Mouse (Mus musculus) stomach, embryonic 16.5 days (tissue): ENCODE results near the gene Ywhab. TPM values are rescaled to one million over a fixed set of nuclear protein-coding genes. Genes with fewer than 3 reads are reported as not detected.

Source experiments
- ATAC-seq: fragments of 200-750 bp; cut with Nextera tagmentation; 2 replicates; pipeline ENCODE4 v1.8.0; 2017; ENCODE audit warnings: moderate number of reproducible peaks, moderate TSS enrichment; ENCODE audit not compliant: insufficient read depth, low FRiP score
- H3K27ac ChIP-seq: fragments of 300-500 bp; sonication (generic); 2 replicates; pipeline ENCODE4 v1.5.1; 2014; ENCODE audit warnings: low read length
- H3K27me3 ChIP-seq: fragments of 300-500 bp; sonication (generic); 2 replicates; pipeline ENCODE4 v1.6.1; 2014; ENCODE audit warnings: low read length, control low read depth, mixed read lengths; ENCODE audit not compliant: control insufficient read depth, insufficient read depth
- H3K36me3 ChIP-seq: fragments of 300-500 bp; sonication (generic); 2 replicates; pipeline ENCODE4 v1.6.1; 2014; ENCODE audit warnings: low read length; ENCODE audit not compliant: control insufficient read depth, insufficient read depth
- H3K4me1 ChIP-seq: fragments of 300-500 bp; sonication (generic); 2 replicates; pipeline ENCODE4 v1.6.1; 2014; ENCODE audit warnings: low read length, control low read depth, mixed read lengths; ENCODE audit not compliant: control insufficient read depth, insufficient read depth
- H3K4me2 ChIP-seq: fragments of 300-500 bp; sonication (generic); 2 replicates; pipeline ENCODE4 v1.6.1; 2014; ENCODE audit warnings: low read depth, low read length, mixed read lengths
- H3K4me3 ChIP-seq: fragments of 300-500 bp; sonication (generic); replicated peaks from 2 replicates; pipeline ENCODE4 v1.5.1; 2014; ENCODE audit warnings: mild to moderate bottlenecking, low read length
- H3K9ac ChIP-seq: fragments of 300-500 bp; sonication (generic); 2 replicates; pipeline ENCODE4 v1.6.1; 2014; ENCODE audit warnings: low read length
- H3K9me3 ChIP-seq: fragments of 300-500 bp; sonication (generic); replicated peaks from 2 replicates; pipeline ENCODE4 v1.6.1; 2016; ENCODE audit warnings: low read length, control low read depth; ENCODE audit not compliant: control insufficient read depth
- WGBS: fragments of 180-500 bp; shearing (Covaris S2); extraction: QIAGEN DNeasy Blood & Tissue Kit; methylation state at CpG from one replicate; pipeline ENCODE4 v1.1.7; 2014; 5-methylcytosine and 5-hydroxymethylcytosine counted together
- polyA plus RNA-seq: library from polyadenylated mRNA; unstranded; fragments of >200 nt; fragmentation: Nextera tagmentation; extraction: Ambion mirVana; gene quantifications from 2 replicates; pipeline ENCODE4 v1.2.1, GENCODE M21; 2015

Gene Ywhab
- polyA plus RNA-seq, 1 experiment from 2014 or later: 274 TPM

DNA sequence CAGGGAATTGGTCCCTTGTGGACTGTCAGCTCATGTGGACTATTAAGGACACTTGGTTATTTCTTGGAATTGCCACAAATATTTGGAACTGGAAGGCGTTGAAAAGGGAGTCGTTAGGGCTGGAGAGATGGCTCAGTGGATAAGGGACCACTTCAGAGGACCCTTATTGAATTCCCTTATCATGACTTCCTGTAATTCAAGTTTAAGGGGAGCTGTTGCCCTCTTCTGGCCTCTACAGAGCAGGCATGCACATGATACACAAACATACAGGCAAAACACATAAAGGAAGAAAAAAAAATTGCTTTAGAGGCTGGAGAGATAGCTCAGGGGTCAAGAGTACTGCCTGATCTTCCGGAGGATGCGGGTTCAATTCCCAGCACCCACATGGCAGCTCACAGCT, 25.2 kb downstream of the Ywhab start:
- H3K36me3 ChIP-seq: peaks cover 21% of the 10 kb centered on the region; the same call in 1 of the 2 replicates
- WGBS: 76% methylated on average over 4 of the region's 4 CpGs

DNA sequence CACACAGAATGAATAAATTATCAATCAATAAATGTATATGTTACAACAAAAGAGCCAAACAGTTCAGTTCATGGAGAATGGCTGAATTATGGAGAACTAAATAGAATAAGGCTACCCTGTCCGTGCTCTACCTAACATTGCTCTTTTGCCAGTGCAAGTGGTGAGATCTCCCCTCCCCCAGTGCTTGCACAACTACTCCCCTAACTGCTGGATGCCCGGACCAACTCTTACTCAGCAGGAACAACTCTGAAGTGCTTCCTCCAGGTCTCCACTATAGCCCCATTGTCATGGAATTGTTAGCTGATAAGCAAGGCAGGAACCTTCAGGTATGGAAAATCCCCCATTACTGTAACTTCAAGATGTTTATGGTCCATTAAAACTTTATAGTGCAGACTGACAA, 27.3 kb downstream of the Ywhab start:
- H3K9me3 ChIP-seq: no peaks in the 10 kb centered on the region
- no peak for ATAC-seq
- H3K9ac ChIP-seq: no peak overlapping the region
- H3K27me3 ChIP-seq: no peaks in the 10 kb centered on the region
- 54% methylated on average over 2 of the region's 2 CpGs for WGBS
- no peak overlapping the region for H3K27ac ChIP-seq
- H3K4me2 ChIP-seq: no peak overlapping the region
- H3K36me3 ChIP-seq: peaks cover 16% of the 10 kb centered on the region; the same call in 1 of the 2 replicates
- H3K4me1 ChIP-seq: no peaks in the 10 kb centered on the region
- H3K4me3 ChIP-seq: no peak overlapping the region

More for the DNA sequence above, 25.2 kb downstream of the Ywhab start:
- H3K4me3 ChIP-seq: no peak overlapping the region
- no peaks in the 10 kb centered on the region for H3K4me1 ChIP-seq
- H3K9me3 ChIP-seq: no peaks in the 10 kb centered on the region
- H3K27me3 ChIP-seq: no peaks in the 10 kb centered on the region
- H3K4me2 ChIP-seq: no peak overlapping the region
- no peak overlapping the region for H3K27ac ChIP-seq
- H3K9ac ChIP-seq: no peak overlapping the region
- no peak for ATAC-seq

DNA sequence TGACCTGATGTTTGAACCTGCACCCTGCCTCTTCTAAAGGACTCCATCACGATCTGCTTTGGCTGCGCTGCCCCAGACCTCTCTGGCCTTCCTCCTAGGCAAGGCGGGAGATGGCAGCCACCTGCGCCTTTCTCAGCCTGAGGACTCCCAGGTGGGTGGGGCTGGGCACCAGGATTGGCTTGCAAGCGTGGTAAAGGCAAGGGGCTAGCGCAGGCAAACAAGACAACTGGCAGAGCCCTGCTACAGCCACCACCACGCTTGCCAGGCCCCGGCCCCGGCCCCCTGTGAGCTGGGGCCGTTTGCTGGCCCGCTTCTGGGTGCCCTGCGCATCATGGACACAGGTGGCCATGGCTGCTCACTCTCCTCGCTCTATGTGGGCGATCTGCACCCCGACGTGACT, 30.4 kb downstream of the Ywhab start, which contains the start of gene Pabpc1l:
Gene Pabpc1l, plus strand, starts transcription at position 301 of the 400 bp plus-strand sequence.
- Histone ChIP-seq H3K4me2 (no peak within 1 kb of the TSS), H3K4me1 (no peaks in the 10 kb centered on the region), H3K9me3 (no peaks in the 10 kb centered on the region), H3K27me3 (no peaks in the 10 kb centered on the region), H3K36me3 (no peaks in the 10 kb centered on the region), H3K4me3 (no peak within 1 kb of the TSS), H3K27ac (no peak within 1 kb of the TSS), H3K9ac (no peak within 1 kb of the TSS)
- 80% methylated on average over 16 of the region's 16 CpGs for WGBS
- no peak for ATAC-seq

DNA sequence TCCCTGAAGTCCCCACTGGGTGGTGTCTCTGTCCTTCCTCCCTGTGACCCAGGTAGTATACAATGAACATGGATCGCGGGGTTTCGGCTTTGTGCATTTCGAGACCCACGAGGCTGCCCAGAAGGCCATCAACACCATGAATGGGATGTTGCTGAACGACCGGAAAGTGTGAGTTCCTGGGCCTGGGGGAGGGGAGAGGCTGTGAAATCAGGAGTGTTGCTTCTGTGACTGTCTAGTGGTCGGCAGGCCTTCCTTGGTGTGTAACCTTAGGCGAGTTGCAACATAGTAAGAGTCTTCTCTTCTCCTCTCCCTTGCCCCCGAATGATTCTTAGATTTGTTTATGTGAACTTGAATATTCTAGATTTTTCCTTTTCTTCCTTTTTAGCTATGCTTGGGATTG, 36.4 kb downstream of the Ywhab start:
- H3K27ac ChIP-seq: no peak overlapping the region
- ATAC-seq: no peak
- H3K9me3 ChIP-seq: no peaks in the 10 kb centered on the region
- no peak overlapping the region for H3K4me2 ChIP-seq
- H3K36me3 ChIP-seq: no peaks in the 10 kb centered on the region
- H3K27me3 ChIP-seq: no peaks in the 10 kb centered on the region
- no peaks in the 10 kb centered on the region for H3K4me1 ChIP-seq
- no peak overlapping the region for H3K4me3 ChIP-seq
- WGBS: 72% methylated on average over 10 of the region's 10 CpGs
- no peak overlapping the region for H3K9ac ChIP-seq

DNA sequence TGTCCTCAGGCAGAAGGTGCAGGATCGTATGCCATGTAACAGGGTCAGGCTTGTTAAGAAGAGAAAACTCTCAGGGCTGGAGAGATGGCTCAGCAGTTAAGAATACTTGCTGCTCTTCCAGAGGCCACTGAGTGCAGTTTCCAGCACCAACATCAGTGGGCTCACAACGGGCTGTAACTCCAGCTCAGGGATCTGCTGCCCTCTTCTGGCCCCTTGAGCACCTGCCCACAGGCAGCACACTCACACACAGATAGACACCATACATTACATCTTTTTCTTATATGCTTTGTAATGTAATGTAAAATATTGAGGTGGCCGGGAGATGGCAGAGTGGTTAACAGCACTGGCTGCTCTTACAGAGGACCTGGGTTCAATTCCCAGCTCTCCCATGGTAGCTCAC, 38.2 kb downstream of the Ywhab start:
- no peaks in the 10 kb centered on the region for H3K36me3 ChIP-seq
- no peak for ATAC-seq
- 89% methylated on average over 3 of the region's 3 CpGs for WGBS
- no peaks in the 10 kb centered on the region for H3K27me3 ChIP-seq
- no peak overlapping the region for H3K27ac ChIP-seq
- H3K4me3 ChIP-seq: no peak overlapping the region
- H3K4me2 ChIP-seq: no peak overlapping the region
- H3K9me3 ChIP-seq: no peaks in the 10 kb centered on the region
- H3K4me1 ChIP-seq: no peaks in the 10 kb centered on the region
- H3K9ac ChIP-seq: no peak overlapping the region

DNA sequence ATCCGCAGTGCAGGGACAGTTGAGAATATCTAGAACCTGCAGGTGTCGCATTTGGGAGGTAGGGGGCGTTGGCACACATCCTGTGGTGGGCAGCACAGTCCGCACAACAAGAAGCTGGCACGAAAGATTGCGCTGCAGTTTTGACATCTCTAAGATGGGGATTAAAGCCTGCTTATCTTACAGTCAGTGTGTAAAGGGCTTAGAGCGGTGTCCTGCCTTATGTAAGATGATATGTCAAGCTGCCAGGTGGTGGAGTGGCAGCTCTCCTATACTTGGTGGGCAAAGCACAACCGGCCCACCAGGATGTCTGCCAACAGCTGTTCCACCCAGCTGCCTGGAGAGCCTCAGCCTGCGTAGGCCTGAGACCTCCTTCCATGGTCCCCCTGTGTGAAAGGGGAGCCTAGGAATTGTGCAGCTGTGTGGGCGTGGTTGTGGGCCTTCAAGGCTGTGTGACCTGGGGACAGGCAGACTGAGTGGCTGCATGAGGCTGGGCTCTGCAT, 41.8 kb downstream of the Ywhab start:
- Histone ChIP-seq H3K4me1 (no peaks in the 10 kb centered on the region), H3K4me2 (no peak overlapping the region), H3K27me3 (no peaks in the 10 kb centered on the region), H3K27ac (no peak overlapping the region), H3K4me3 (no peak overlapping the region), H3K9me3 (no peaks in the 10 kb centered on the region), H3K9ac (no peak overlapping the region), H3K36me3 (no peaks in the 10 kb centered on the region)
- no peak for ATAC-seq
- 44% methylated on average over 10 of the region's 10 CpGs for WGBS

DNA sequence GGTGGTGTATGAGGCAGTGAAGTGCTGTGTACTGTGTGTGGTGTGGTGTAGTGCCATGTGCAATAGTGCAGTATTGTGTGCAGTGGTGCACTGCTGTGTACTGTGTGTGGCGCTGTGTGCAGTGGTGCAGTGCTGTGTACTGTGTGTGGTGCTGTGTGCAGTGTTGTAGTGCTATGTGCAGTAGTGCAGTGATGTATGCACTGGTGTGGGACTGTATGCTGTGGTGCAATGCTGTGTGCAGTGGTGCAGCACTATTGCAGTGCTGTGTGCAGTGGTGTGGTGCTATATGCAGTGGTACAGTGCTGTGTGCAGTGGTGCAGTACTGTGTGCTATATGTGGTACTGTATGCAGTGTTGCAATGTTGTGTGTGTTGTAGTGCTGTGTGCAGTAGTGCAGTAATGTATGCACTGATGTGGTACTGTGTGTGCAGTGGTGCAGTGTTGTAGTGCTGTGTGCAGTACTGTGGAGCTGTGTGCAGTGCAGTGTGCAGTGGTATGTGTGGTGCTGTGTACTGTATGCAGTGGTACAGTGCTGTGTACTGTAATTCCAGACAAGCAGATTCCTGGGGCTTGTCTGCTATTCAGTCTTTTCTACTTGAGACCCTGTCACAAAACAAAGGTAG, 43.8 kb downstream of the Ywhab start:
- no peaks in the 10 kb centered on the region for H3K4me1 ChIP-seq
- ATAC-seq: no peak
- H3K4me2 ChIP-seq: no peak overlapping the region
- WGBS: 83% methylated on average over 1 of the region's 1 CpGs
- H3K4me3 ChIP-seq: no peak overlapping the region
- H3K9ac ChIP-seq: no peak overlapping the region
- H3K9me3 ChIP-seq: no peaks in the 10 kb centered on the region
- H3K36me3 ChIP-seq: no peaks in the 10 kb centered on the region
- H3K27me3 ChIP-seq: no peaks in the 10 kb centered on the region
- H3K27ac ChIP-seq: no peak overlapping the region

DNA sequence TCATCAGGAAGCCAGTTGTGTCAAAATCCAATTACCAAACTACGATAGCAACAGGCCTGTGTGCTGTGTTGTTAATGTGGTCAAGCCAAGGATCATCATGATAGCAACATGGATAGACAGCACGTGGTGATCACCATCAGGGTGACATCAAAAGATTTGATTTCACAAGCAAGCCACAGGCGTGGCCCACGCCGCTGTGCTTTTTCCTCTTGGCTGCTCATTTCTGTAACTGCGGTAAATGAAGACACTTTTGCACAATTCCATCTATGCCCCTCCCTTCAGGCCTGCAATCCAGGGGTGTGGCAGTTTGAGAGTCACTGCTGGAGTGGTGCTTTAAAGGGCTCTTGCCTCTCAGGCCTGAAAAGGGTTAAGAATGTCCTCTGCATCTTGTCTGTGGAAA, 46.2 kb downstream of the Ywhab start:
- Histone ChIP-seq H3K27ac (no peak overlapping the region), H3K4me3 (no peak overlapping the region), H3K4me2 (no peak overlapping the region), H3K36me3 (no peaks in the 10 kb centered on the region), H3K9ac (no peak overlapping the region), H3K4me1 (no peaks in the 10 kb centered on the region), H3K27me3 (no peaks in the 10 kb centered on the region), H3K9me3 (no peaks in the 10 kb centered on the region)
- 77% methylated on average over 6 of the region's 6 CpGs for WGBS
- no peak for ATAC-seq

DNA sequence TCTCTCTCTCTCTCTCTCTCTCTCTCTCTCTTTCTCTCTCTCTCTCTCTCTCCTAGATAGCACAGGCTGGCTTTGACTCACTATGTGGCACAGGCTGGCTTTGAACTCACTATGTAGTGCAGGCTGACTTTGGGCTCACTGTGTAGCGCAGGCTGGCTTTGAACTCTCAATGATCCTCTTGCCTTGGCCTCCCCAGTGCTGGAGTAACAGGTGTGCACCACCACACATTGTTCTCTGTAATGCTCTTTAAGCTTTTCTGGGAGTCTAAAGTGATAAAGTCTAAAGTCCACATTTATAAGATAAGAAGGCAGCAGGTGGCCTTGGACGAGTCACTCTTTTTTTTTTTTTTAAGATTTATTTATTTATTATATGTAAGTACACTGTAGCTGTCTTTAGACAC, 46.8 kb downstream of the Ywhab start:
- no peaks in the 10 kb centered on the region for H3K9me3 ChIP-seq
- no peaks in the 10 kb centered on the region for H3K27me3 ChIP-seq
- H3K27ac ChIP-seq: no peak overlapping the region
- no peak overlapping the region for H3K4me2 ChIP-seq
- 62% methylated on average over 2 of the region's 2 CpGs for WGBS
- ATAC-seq: no peak
- no peaks in the 10 kb centered on the region for H3K36me3 ChIP-seq
- no peak overlapping the region for H3K4me3 ChIP-seq
- no peak overlapping the region for H3K9ac ChIP-seq
- H3K4me1 ChIP-seq: no peaks in the 10 kb centered on the region
